Mouse (Mus musculus) thymus, postnatal 0 days (tissue): ENCODE data around the gene Olfr965. TPM values are rescaled to one million over a fixed set of nuclear protein-coding genes. Genes with fewer than 3 reads are reported as not detected.
"Not testable (repeated sequence)": the region's sequence is repeated elsewhere in the genome, so short reads cannot be mapped to it uniquely, and the experiment has no call there.

Experiments used
- DNase-seq: peaks from one replicate; pipeline ENCODE4 v3.0.0-alpha.2; 2015; ENCODE audit warnings: low spot score
- polyA plus RNA-seq: library from polyadenylated mRNA; unstranded; fragments of >200 nt; fragmentation: Nextera tagmentation; extraction: Ambion mirVana; gene quantifications from 2 replicates; pipeline ENCODE4 v1.2.1, GENCODE M21; 2015

Olfr965 gene
- polyA plus RNA-seq: not detected in 2 replicates

DNA sequence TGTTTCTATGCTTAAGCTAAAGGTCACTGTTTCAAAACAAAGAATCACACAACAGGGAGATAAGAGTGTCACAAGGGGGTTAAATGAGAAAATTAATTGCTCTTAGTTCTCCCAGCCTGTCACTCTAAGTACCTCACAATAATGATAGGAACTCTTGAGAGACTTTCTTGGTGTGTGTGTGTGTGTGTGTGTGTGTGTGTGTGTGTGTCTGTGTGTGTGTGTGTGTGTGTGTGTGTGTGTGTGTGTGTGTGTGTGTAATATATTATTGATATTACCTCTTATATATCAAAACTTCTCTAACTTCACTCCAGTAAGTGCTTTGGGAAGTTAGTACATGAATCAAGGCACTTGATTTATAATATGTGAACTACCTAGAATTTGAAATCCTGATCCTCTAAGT is at the start of gene Olfr965:
TSS of gene Olfr965 (plus strand) at position 301 of the 400 bp plus-strand sequence.
- DNase-seq: no peak

DNA sequence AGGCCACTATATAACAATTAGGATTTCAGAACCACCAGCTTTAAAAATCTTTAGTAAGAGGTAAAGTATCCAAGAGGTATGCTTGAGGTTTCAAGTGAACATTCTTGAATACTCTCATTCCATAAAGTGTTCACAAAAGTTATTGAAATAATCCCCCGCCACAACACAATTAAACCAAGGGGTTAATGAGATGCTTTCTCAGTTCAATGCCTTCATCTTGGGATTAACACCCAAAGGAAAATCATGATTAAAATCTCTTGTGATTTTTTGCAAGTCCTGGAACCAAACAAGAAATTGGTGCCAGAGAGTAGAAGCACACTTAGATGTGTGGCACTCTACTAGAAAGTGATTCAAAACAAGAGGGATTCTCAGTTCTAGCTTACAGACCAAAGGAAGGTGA is 44.2 kb upstream of the Olfr965 start, which contains the start of gene Olfr963:
TSS of gene Olfr963 (plus strand) at position 301 of the 400 bp plus-strand sequence.
- DNase-seq: no peak

DNA sequence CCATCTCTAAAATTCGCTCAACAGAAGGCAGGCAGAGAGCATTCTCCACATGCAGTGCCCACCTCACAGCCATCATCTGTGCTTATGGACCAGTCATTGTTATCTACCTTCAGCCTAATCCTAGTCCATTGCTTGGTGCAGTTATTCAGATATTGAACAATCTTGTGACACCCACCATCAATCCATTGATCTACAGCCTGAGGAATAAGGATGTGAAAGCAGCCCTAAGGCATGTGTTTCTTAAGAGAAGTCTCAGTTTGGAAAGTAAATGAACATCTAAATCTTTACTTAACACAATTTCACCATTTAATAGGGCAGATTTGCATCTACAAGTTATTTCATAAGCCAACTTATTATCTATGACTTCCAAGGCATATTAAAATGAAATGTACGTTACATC is 41.4 kb upstream of the Olfr965 start:
- no peak for DNase-seq

DNA sequence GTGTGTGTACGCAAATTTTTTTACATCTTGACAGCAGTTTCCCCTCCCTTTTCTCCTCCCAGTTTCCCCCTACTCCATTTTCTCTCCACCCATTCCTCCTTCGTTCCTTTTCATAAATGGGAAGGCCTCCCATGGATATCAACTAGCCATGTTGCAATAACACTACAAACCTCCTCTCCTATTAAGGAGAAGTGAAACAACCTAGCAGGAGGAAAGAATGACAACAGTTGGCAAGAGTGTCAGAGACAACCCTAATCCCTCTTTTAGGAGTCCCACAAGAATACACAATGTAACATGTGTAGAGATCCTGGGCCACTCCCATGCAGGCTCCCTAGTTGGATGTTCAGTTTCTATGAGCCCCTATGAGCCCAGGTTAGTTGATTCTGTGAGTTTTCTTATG is 36.3 kb upstream of the Olfr965 start:
- no peak for DNase-seq

DNA sequence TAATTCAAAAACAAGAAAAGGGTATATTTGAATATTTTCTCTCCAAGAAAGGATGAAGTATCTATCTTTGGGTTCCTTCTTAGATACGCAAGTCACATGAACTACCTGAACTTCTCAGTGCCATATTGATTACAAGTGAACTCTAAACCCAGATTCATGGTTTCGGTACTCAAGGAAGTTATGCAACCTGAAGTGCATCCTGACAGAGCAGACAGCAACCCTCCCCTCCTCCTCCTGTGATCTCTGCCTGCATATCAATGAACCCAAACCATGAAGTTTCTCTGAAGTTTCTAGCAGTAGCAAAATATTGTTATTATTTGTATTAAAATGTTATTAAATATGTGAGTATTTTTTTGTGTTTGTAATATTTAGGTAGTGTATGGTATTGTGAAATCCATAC is 32.6 kb upstream of the Olfr965 start:
- DNase-seq: no peak

DNA sequence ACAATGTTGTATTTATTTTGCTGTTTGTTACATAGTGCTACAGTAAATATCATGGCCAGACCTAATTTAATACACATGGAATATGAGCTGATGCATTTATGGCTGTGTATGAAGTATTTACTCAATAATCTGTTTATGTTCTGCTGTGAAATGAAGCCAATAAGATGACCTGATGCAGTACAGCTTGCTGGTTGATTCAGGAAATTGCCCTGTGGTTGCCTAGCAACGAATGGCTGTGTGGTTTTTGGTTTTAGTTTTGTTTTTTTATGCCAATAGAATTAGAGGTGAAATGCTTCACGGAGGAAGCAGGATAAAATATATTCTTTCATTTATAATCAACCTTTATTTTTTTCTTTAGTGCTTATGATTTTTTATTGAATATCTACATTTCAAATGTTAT is 31.9 kb upstream of the Olfr965 start:
- DNase-seq: no peak

DNA sequence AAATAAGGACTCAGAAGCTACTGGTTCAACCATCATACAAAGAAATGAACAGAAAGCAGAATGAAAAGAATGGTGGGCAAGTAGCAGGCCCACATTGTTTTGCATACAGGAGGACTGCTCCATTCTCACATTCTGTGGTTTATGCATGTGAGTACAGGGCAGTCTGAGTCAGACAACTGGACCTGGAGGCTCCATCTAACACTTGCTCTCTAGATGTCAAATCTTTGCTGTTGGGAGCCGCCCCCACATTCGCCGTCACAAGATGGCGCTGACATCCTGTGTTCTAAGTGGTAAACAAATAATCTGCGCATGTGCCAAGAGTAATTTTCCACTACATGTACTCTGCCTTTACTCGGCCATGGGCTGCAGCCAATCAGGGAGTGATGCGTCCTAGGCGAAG is 10.0 kb upstream of the Olfr965 start:
- not testable (repeated sequence) for DNase-seq

DNA sequence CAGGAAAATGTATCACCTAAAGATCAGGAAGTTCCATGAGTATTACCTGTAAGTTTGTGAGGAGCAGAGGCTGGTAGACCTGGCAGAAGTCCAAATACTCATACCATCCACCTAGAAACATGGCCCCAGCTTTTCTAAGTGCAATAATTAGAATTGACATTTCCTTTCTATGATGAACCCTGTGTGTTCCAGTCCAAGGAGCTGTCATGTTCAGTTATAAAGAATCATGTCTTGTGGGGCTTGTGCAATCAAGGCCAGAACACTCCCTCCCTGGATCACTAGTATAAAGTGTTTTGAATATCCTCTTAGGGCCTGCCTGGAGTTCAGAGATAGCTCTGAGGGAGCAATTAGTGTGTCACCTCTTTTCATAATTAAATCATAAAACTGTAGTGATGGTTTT is 4.1 kb upstream of the Olfr965 start, which contains the start of gene Olfr149:
TSS of gene Olfr149 (minus strand) at position 101 of the 400 bp plus-strand sequence.
- DNase-seq: no peak

DNA sequence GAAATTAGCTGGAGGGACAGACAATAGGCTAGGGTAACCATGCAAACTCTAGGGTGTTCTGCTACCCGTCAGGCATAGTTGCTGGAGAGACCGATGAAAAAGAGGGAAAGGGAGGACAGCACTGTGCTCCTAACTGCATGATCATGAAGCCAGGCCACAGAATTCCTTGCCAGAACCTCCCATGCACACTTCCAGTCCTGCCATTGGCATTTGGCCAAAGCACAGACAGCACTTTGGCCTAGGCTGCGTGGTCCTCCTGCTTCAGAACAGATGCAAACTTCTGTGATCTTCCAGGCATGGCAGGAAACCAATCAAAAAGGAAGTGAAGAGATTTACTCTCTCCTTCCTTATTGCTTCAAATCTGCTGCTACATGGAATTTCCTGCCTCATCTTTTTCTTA is 2.2 kb upstream of the Olfr965 start:
- DNase-seq: no peak

DNA sequence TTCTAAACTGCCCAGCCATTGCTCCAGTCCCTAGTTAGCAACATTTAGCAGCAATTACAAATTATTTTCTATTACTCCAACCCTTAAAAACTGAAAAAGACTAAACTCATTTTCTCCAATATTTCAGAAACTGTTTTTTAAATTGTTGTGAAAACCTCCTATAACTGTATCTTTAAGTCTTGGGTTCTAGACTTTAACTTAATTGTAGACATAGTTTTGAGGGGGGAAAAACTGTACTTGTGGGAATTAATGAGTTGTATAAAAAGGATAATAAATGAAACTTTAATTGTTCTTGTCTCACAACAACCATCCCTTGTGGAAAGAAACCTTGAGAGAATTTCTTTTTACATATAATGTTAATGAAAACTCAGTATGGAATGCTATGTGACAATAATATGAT is 19.5 kb downstream of the Olfr965 start, which contains the start of gene Olfr150:
TSS of gene Olfr150 (plus strand) at position 301 of the 400 bp plus-strand sequence.
- DNase-seq: no peak

DNA sequence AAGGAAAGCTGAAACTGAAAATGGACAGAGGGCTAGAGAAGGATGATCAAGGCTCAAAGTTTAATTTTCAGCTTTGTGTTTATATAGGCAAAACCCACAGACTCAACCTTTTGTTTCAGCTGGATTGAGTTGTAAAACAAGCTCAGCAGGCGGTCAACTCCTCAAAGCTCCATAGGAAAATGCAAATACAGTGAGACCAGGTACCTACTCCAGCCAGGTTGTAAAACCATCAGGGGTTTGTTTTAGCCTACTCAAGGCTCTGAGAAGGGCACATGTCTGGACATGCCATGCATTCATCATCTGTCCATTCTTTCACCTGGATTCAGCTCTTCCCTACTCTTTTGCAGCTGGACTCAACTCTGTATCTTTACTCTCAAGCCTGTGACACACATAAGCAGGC is 29.6 kb downstream of the Olfr965 start:
- no peak for DNase-seq

DNA sequence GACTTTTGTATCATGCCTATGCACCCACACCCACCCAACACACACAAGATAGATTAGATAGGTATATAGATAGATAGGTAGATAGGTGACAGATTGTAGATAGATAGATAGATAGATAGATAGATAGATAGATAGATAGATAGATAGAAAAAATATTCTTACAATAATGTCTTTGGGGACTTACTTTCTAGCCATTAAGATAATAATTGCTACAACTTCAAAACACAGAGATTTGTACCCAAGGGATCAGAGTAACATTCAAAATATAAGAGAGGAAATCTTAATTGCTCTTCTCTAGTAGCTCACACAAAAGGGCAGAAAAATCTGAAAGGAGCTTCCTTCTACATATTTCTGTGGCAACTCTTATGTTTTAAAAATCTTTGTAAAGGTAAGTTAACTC is 34.8 kb downstream of the Olfr965 start, which contains the start of gene Olfr967:
TSS of gene Olfr967 (plus strand) at position 301 of the 400 bp plus-strand sequence.
- DNase-seq: no peak

DNA sequence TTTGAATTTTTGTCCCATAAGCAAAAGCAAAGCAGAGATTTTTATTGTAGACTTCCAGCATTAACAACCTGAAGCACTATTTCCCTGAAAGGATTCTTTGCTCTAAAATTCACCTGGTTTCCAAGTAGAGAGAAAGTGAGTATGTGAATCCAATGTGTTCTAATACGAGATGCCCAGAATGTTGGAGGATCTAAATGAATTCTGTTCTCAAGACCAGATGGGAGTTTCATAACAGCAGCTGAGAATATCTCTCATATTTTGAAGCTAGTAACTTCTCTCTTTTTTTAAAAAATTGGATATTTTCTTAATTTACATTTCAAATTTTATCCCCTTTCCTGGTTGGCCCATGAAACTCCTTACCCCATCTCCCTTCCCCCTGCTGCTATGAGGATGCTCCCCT is 35.3 kb downstream of the Olfr965 start:
- no peak for DNase-seq

Other genes starting within 250 kb of the Olfr965 start
- gene Olfr955, start 239.4 kb upstream of the Olfr965 start, polyA plus RNA-seq: not detected in 2 replicates
- not detected in 2 replicates for gene Olfr44, start 217.4 kb upstream of the Olfr965 start, polyA plus RNA-seq
- not detected in 2 replicates for gene Olfr957, start 195.5 kb upstream of the Olfr965 start, polyA plus RNA-seq
- not detected in 2 replicates for gene Olfr958, start 157.3 kb upstream of the Olfr965 start, polyA plus RNA-seq
- gene Olfr959, start 135.8 kb upstream of the Olfr965 start, polyA plus RNA-seq: not detected in 2 replicates
- 0.98 and 1.3 TPM in 2 replicates for gene AW551984, start 107.0 kb upstream of the Olfr965 start, polyA plus RNA-seq
- gene Olfr148, start 100.7 kb upstream of the Olfr965 start, polyA plus RNA-seq: not detected in 2 replicates
- gene Olfr960, start 90.0 kb upstream of the Olfr965 start, polyA plus RNA-seq: not detected in 2 replicates
- gene Olfr961, start 66.3 kb upstream of the Olfr965 start, polyA plus RNA-seq: not detected in 2 replicates
- gene Olfr963, start 44.1 kb upstream of the Olfr965 start, polyA plus RNA-seq: not detected in 2 replicates
- not detected in 2 replicates for gene Olfr149, start 4.2 kb upstream of the Olfr965 start, polyA plus RNA-seq
- not detected in 2 replicates for gene Olfr150, start 19.6 kb downstream of the Olfr965 start, polyA plus RNA-seq
- not detected in 2 replicates for gene Olfr967, start 34.9 kb downstream of the Olfr965 start, polyA plus RNA-seq
- not detected in 2 replicates for gene Olfr968, start 71.9 kb downstream of the Olfr965 start, polyA plus RNA-seq
- gene Olfr969, start 79.6 kb downstream of the Olfr965 start, polyA plus RNA-seq: not detected in 2 replicates
- gene Olfr970, start 97.5 kb downstream of the Olfr965 start, polyA plus RNA-seq: not detected in 2 replicates
- gene Olfr971, start 125.5 kb downstream of the Olfr965 start, polyA plus RNA-seq: not detected in 2 replicates
- not detected in 2 replicates for gene Olfr972, start 155.1 kb downstream of the Olfr965 start, polyA plus RNA-seq
- gene Olfr229, start 196.0 kb downstream of the Olfr965 start, polyA plus RNA-seq: not detected in 2 replicates
- gene Olfr974, start 226.1 kb downstream of the Olfr965 start, polyA plus RNA-seq: not detected in 2 replicates
- gene Olfr975, start 240.7 kb downstream of the Olfr965 start, polyA plus RNA-seq: not detected in 2 replicates
- not detected in 2 replicates for gene Olfr976, start 249.8 kb downstream of the Olfr965 start, polyA plus RNA-seq